Mouse (Mus musculus) fibroblast of lung, adult 2 months (primary cell): ENCODE measurements at regions not wholly inside any gene's neighbourhood (a gene's known extent, or its start where the extent isn't known, plus 50 kb on each side); places are given as distances from the start of the nearest gene placed in this dataset.

Source experiments
- DNase-seq: peaks from one replicate; pipeline ENCODE4 v3.0.0-alpha.2; 2011; ENCODE audit warnings: low read depth

- DNase-seq = no peak
Observed at GRCm38 (mm10) chr8:18311597-18311996, 666.5 kb downstream of the Defb40 start.

DNA sequence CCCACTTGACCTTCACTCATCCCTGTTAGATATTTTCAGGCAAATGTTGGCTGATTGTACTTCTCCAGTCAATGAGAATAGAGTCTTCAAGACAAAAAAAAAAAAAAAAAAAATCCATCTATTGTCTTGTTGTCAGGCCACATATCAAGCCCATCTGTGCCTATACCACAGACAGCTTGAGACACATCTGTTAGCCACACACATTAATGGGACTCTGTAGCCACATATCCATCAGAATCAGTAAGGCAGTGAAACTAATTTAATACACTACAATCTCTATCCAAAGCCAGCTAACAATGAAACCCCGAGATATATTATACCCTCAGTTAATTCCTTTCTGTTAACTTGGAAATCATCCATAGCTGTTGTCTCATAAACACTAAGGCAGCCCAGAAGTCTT is 667.1 kb downstream of the Defb40 start:
- no peak for DNase-seq

DNA sequence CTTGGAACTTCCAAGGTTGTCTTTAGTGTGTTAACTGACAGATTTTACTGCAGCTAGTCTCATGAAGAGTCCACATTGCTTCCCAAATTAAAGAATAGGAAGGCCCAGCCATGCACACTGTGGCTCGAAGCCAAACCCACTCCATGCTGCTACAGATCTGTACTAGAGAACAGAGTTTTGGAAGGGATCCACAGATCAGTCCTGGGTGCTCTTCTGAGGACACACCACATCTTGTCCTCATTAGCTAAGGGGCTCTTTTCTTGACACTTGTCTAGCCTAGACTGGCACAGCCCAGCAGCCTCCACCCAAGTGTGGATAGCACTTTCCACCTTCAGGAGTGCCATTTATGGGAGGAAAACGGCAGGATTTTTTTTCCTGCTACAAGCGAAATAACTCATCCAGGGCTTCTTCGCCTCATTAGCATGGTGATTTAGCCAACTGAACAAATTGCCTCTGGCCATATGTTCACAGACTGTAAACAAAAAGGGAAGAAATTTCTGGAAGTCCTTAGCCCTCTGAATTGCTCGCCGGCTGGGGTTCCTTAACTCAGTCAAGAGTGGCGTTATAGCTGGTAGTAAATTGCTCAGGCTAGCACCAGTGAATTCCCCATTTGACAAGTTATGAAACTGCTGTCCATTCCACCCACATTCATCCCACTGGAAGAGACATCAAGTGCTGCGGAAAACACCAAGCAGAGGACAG is 690.4 kb downstream of the Defb40 start:
- DNase-seq = no peak

- no peak for DNase-seq
Observed at GRCm38 (mm10) chr8:18279932-18280331, 698.1 kb downstream of the Defb40 start.

DNA sequence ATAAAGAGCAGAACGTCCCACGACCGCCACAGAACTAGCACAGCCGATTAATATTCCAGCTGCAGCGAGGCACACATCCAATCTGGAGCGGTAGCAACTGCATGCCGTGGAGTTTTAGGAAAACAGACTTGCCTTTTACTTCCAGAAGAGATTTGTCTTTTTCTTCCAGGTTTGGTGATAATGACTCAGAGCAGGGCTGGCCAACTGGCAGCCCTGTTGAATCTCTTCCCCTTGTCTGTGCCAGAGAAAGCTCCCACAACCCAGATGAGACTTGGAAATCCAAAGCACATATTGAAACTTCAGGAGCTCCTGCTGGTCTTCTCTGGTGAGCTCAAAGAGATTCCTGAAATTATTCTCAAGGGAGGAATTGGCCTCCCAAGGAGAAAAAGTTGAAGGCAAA is 709.8 kb downstream of the Defb40 start:
- DNase-seq = no peak

GRCm38 (mm10) chr8:18258287-18258961 is 719.6 kb downstream of the Defb40 start:
- no peak for DNase-seq

DNA sequence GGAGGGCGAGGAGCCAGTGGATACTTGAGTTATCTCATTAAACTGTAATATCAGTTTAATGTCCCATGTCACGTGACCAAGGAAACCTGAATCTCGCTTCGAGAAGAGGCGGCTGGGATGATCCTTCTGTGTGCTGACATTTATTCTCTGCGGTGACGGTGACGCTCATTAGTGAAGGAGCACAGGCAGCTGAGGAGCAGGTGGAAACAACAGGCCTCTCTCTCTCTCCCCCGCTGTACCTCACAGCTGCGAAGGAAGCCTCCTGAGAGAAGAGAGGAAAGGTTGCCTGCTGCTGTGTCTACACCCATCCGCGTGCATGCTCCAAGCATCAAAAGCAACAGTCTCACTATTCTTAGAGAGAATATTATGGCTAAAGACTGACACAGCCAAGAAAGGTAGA is 731.8 kb downstream of the Defb40 start:
- DNase-seq = no peak

- no peak for DNase-seq
Observed at GRCm38 (mm10) chr8:18217599-18217998, 760.5 kb downstream of the Defb40 start.

GRCm38 (mm10) chr8:18217192-18217591 is 760.9 kb downstream of the Defb40 start:
- DNase-seq = no peak

DNA sequence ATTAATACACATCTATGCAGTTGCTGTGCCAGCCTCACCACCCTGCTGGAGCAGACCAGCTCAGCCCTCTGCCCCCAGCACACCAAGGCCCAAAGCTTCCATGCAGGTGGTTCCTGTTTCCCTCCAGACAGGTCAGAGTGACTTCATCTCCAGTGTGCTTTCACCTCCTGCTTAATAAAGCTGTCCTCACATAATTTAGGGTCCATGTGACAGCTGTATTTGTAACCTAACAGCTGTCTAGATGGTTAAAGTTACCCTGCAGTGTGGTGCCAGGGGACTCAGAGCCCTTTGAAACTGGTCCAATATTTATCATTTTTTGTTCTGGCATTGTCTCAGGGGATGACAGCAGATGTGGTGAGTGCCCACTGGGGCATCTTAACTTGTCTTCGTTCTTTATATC is 761.5 kb downstream of the Defb40 start:
- DNase-seq = no peak

DNA sequence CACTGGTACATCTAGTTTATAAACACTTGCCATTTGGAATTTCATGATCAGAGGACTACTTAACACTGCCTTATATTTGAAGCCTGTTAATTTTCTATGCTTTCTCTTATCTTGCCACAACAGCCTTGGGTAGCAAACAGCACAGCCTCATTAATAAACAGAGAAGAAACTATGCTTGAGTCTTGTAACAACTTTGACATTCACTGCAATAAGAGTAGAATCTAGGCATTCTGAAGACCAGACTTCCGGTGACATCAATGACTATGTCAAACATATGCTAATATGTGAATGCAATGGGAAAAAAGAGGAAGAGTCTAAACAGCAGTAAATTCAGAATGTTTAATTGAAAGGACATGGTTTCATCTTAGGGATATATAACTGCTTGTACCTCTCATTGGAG is 768.0 kb downstream of the Defb40 start:
- DNase-seq = no peak

GRCm38 (mm10) chr8:18208658-18209057 is 769.4 kb downstream of the Defb40 start:
- DNase-seq = no peak

DNA sequence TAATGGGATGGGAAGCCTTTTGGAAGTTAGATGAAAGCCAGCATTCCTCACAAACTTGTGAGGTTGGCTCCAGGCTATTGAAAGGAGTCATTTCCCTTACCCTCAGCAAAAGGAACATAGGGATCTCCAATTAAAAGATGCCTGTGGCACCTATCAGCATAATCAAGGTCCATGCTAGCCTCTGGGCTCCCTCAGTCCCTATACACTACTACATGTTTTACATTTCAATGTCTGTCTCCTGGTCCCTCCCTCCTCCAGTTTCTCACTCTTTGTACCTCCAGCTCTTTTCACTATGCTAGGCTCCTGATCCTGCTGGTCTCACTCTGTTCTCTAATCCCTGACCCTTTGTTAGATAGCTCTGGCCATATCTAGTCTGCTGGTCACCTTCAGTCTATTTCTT is 790.6 kb downstream of the Defb40 start:
- no peak for DNase-seq

- no peak for DNase-seq
Observed at GRCm38 (mm10) chr8:18175544-18176092, 802.4 kb downstream of the Defb40 start.

DNA sequence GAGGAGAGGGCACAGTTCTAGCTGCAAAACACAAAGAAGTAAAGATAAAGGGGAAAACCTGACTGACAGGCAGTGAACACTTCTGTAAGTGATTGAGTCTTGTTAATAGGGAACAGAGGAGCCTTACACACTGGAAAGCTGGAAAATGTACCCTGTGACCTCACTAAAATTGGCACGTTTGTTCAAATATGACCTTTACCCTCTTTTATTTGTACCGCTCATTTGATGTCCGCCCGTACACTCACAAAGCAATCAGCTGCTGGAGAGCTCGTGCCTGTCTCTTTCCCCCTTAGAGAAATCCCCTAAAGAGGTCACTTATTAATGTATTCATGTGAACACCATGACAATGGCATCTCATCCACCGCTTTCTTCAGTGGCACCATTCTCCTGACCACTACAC is 819.4 kb downstream of the Defb40 start:
- DNase-seq = no peak

DNA sequence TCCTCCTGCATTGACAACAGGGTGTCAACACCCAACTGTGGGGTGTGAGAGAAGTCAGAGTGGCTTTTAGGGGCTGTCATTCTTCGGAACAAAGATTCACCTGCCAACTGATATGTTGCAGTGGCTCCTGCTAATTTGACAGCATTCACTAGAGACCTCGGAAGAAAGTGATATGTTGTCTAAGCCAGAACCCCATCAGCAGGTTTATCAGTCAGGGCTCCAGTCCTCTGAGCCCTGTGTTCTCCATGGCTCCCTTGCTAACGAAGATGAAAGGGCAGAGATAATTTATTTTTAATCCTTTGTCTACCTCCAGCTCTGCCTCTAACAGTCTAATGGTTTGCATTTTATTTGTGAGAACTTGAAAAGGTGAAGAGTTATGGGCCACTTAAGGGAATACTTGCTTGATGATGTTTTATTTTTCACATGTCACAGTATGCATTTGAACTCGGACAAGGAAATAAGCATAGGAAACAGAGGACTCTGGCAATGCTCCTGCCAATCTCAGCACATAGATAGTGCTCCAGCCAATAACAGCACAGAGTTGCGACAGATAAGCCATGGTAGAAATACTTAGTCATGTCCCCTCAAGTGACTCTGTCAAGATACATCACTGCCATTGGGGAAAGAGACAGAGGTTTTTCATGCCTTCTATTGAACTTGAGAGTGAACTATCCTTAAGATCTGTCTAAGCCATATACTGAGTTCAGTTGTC is 862.6 kb downstream of the Defb40 start:
- no peak for DNase-seq

DNA sequence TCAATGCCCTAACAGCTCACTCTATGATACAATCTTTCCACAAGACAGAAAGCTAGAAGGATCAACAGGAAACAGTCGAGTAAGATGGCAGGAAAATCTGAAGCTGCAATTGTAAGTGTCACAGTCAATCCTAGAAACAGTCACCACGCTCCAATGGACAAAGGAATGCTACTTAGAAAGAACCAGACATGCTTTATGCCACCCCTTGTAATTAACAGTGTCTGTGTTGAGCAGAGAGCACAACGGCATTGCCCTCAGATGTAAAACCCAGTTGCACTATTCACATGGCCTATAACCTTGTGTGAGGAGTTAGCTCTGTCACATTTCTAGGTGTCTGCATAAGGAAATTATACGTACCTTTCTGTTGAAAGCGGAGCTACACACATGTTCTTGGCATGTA is 864.8 kb downstream of the Defb40 start:
- DNase-seq = no peak

- DNase-seq = no peak
Observed at GRCm38 (mm10) chr8:18109480-18109879, 868.6 kb downstream of the Defb40 start.

DNA sequence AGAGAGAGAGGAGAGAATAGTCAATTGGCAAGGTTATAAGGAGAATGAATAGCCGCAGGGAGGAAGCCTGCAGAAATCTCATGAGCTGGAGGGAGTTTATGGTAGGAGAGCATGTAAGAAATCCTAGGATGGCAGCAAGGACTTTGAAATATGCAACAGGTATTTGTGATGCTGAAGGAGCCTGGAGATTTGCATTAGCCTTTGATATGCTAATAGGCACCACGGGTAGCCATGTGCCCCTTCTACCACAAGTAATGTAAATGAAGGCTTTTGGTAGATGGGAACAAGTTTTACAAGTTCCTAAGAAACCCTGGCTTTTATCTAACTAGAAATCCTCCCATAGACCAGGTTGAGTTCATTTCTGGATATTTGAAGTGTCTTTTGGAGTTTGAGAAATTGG is 871.2 kb downstream of the Defb40 start:
- no peak for DNase-seq

DNA sequence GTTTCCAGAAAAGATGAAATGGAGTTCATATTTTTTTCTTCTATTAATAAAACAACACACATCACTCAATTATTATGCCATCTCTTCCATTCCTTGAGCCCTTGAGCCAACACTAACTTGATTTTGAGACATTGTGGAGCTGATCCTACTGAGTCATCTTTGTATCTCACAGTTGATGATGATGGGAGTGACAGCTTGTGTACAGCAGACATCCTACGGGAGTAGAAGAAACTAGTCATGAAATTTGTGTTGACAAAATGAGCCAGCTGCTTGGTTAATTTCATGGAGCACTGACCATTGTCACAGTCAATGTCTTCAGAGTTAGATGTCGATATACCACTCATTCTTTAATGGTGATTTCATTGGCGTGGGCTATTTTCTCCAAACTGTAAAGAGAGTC is 912.6 kb downstream of the Defb40 start:
- no peak for DNase-seq

- no peak for DNase-seq
Observed at GRCm38 (mm10) chr8:18059526-18059925, 918.5 kb downstream of the Defb40 start.

DNA sequence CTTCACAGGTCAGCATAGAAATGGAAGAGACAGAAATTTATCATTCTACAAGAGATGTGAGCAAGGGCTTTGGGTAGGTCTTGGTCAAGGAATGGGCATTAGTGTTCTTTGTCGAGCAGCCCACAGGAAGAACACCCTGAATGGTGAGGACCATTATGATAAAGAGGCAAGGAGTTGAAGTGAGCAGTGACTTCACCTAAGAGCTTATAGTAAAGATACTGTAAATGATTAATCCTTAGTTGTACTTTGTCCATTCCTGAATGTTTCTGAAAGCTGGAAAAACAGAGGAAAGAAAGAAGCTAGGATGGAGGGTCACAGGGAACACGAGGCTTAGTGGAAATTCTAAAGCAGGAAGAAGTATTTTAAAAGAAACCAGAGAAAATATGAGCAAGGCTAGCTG is 956.9 kb downstream of the Defb40 start:
- DNase-seq = no peak

- no peak for DNase-seq
Observed at GRCm38 (mm10) chr8:18007567-18007966, 970.5 kb downstream of the Defb40 start.
